Mouse (Mus musculus): ENCODE data around the gene Smyd2.

- no peak for TF ChIP-seq POLR2A (IDR thresholded peaks at IDR 0.05; ENCODE audit: extremely low read depth, insufficient read depth, low read length)
- no peak for TF ChIP-seq CTCF (IDR thresholded peaks at IDR 0.05; ENCODE audit: low read depth, low read length)
These were observed 28.0 kb downstream of the Smyd2 start for GRCm38 (mm10) chr1:189894191-189894590.

Data from liver, adult 2 months (tissue).